Mouse (Mus musculus): ENCODE results near the gene 4933430I17Rik.

DNA sequence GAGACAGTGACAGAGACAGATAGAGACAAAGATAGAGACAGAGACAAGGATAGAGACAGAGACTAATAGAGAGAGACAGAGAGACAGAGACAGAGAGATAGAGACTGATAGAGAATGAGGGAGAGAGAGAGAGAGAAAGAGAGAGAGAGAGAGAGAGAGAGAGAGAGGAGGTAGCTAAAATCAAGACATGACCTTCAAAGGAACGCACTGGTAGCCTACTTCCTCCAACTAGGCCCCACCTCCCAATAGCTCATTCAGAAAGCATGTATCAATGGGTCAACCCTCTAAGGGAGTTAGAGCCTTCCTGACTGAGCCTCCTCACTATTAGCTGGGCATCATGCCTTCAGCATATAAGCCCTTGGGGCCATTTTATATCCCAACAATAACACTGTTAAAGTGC, 43.2 kb downstream of the 4933430I17Rik start:
- TF ChIP-seq CTCF (IDR thresholded peaks at IDR 0.05; ENCODE audit: low read depth, low read length) (no peak), TAL1 (conservative IDR thresholded peaks at IDR 0.05; ENCODE audit: low read depth, low read length) (no peak), GATA1 (IDR thresholded peaks at IDR 0.05; ENCODE audit: borderline replicate concordance, low read length) (no peak)
